Mouse (Mus musculus): ENCODE data around the gene Csad. TPM values are rescaled to one million over a fixed set of nuclear protein-coding genes. Genes with fewer than 3 reads are reported as not detected.
A peak's percentile ranks its signal among the peaks of the same experiment; 100 is the strongest.

Gene Csad
- polyA plus RNA-seq (2014; fragmentation: Nextera tagmentation; extraction: Ambion mirVana): 31.9 and 34.6 TPM in 2 replicates

- peak within 1 kb of the TSS; percentile 85 for H3K4me3 ChIP-seq (ENCODE audit: low read depth, low read length)
- H3K4me1 ChIP-seq (ENCODE audit: control insufficient read depth, insufficient read depth, low read length): no peaks in the 10 kb centered on the region
- peak within 1 kb of the TSS; percentile 99 for H3K27ac ChIP-seq (replicated peaks; ENCODE audit: low read depth, low read length)
- no peaks in the 10 kb centered on the region for H3K27me3 ChIP-seq (ENCODE audit: control insufficient read depth, insufficient read depth, low read length)
- H3K9ac ChIP-seq (replicated peaks; ENCODE audit: low read length): peak within 1 kb of the TSS; percentile 95
- no peaks in the 10 kb centered on the region for H3K9me3 ChIP-seq (replicated peaks; ENCODE audit: control insufficient read depth, low read length)
- WGBS: 56% methylated on average over 19 of the region's 19 CpGs
- peak within 1 kb of the TSS; percentile 48 for H3K4me2 ChIP-seq (ENCODE audit: low read depth, low read length)
- H3K36me3 ChIP-seq (replicated peaks; ENCODE audit: control insufficient read depth, insufficient read depth, low read depth, low read length): peaks cover 12% of the 10 kb centered on the region
- DNase-seq (ENCODE audit: low spot score) (no peak), ATAC-seq (replicated peaks; ENCODE audit: insufficient number of reproducible peaks, low FRiP score, low TSS enrichment, low read depth) (no peak)
Observed at GRCm38 (mm10) chr15:102204674-102205505, at the start of gene Csad. Gene Csad (minus strand): TSS chr15:102204724.

GRCm38 (mm10) chr15:102250521-102250920, 46.0 kb upstream of the Csad start:
- peak overlapping the region; percentile 99 for H3K27ac ChIP-seq (replicated peaks; ENCODE audit: low read depth, low read length)
- no peaks in the 10 kb centered on the region for H3K9me3 ChIP-seq (replicated peaks; ENCODE audit: control insufficient read depth, low read length)
- H3K4me1 ChIP-seq (ENCODE audit: control insufficient read depth, insufficient read depth, low read length): peaks cover 16% of the 10 kb centered on the region
- H3K9ac ChIP-seq (replicated peaks; ENCODE audit: low read length): no peak overlapping the region; the same call in none of the 2 replicates
- no peak overlapping the region for H3K4me3 ChIP-seq (ENCODE audit: low read depth, low read length)
- 45% methylated on average over 5 of the region's 5 CpGs for WGBS
- H3K36me3 ChIP-seq (replicated peaks; ENCODE audit: control insufficient read depth, insufficient read depth, low read depth, low read length): no peaks in the 10 kb centered on the region; the same call in 1 of the 2 replicates
- ATAC-seq (replicated peaks; ENCODE audit: insufficient number of reproducible peaks, low FRiP score, low TSS enrichment, low read depth) (no peak), DNase-seq (ENCODE audit: low spot score) (no peak)
- H3K27me3 ChIP-seq (ENCODE audit: control insufficient read depth, insufficient read depth, low read length): no peaks in the 10 kb centered on the region
- peak overlapping the region; percentile 23; the same call in 1 of the 2 replicates for H3K4me2 ChIP-seq (ENCODE audit: low read depth, low read length)

- peak overlapping the region; percentile 96 for H3K4me2 ChIP-seq (ENCODE audit: low read depth, low read length)
- H3K9me3 ChIP-seq (replicated peaks; ENCODE audit: control insufficient read depth, low read length): no peaks in the 10 kb centered on the region
- WGBS: 23% methylated on average over 9 of the region's 9 CpGs
- H3K9ac ChIP-seq (replicated peaks; ENCODE audit: low read length): peak overlapping the region; percentile 61
- no peaks in the 10 kb centered on the region for H3K27me3 ChIP-seq (ENCODE audit: control insufficient read depth, insufficient read depth, low read length)
- no peaks in the 10 kb centered on the region; the same call in 1 of the 2 replicates for H3K36me3 ChIP-seq (replicated peaks; ENCODE audit: control insufficient read depth, insufficient read depth, low read depth, low read length)
- H3K27ac ChIP-seq (replicated peaks; ENCODE audit: low read depth, low read length): peak overlapping the region; percentile 99
- peaks cover 16% of the 10 kb centered on the region for H3K4me1 ChIP-seq (ENCODE audit: control insufficient read depth, insufficient read depth, low read length)
- DNase-seq (ENCODE audit: low spot score) (no peak), ATAC-seq (replicated peaks; ENCODE audit: insufficient number of reproducible peaks, low FRiP score, low TSS enrichment, low read depth) (no peak)
- H3K4me3 ChIP-seq (ENCODE audit: low read depth, low read length): peak overlapping the region; percentile 26; the same call in 1 of the 2 replicates
Observed at GRCm38 (mm10) chr15:102249967-102250366, 45.4 kb upstream of the Csad start.

GRCm38 (mm10) chr15:102249251-102249691, 44.7 kb upstream of the Csad start:
- peak overlapping the region; percentile 96 for H3K4me2 ChIP-seq (ENCODE audit: low read depth, low read length)
- peak overlapping the region; percentile 26 for H3K4me3 ChIP-seq (ENCODE audit: low read depth, low read length)
- H3K27ac ChIP-seq (replicated peaks; ENCODE audit: low read depth, low read length): peak overlapping the region; percentile 99
- no peaks in the 10 kb centered on the region; the same call in 1 of the 2 replicates for H3K36me3 ChIP-seq (replicated peaks; ENCODE audit: control insufficient read depth, insufficient read depth, low read depth, low read length)
- WGBS: 0% methylated on average over 13 of the region's 13 CpGs
- no peak for ATAC-seq (replicated peaks; ENCODE audit: insufficient number of reproducible peaks, low FRiP score, low TSS enrichment, low read depth)
- H3K27me3 ChIP-seq (ENCODE audit: control insufficient read depth, insufficient read depth, low read length): no peaks in the 10 kb centered on the region
- peak overlapping the region; percentile 38; the same call in 1 of the 2 replicates for H3K9ac ChIP-seq (replicated peaks; ENCODE audit: low read length)
- H3K4me1 ChIP-seq (ENCODE audit: control insufficient read depth, insufficient read depth, low read length): peaks cover 17% of the 10 kb centered on the region
- H3K9me3 ChIP-seq (replicated peaks; ENCODE audit: control insufficient read depth, low read length): no peaks in the 10 kb centered on the region
- DNase-seq (ENCODE audit: low spot score): peak; percentile 83

GRCm38 (mm10) chr15:102248812-102249191, 44.3 kb upstream of the Csad start:
- peak overlapping the region; percentile 99 for H3K27ac ChIP-seq (replicated peaks; ENCODE audit: low read depth, low read length)
- H3K9ac ChIP-seq (replicated peaks; ENCODE audit: low read length): peak overlapping the region; percentile 38
- no peaks in the 10 kb centered on the region for H3K27me3 ChIP-seq (ENCODE audit: control insufficient read depth, insufficient read depth, low read length)
- no peaks in the 10 kb centered on the region for H3K9me3 ChIP-seq (replicated peaks; ENCODE audit: control insufficient read depth, low read length)
- peak; percentile 15; the same call in 1 of the 2 replicates for ATAC-seq (replicated peaks; ENCODE audit: insufficient number of reproducible peaks, low FRiP score, low TSS enrichment, low read depth)
- H3K36me3 ChIP-seq (replicated peaks; ENCODE audit: control insufficient read depth, insufficient read depth, low read depth, low read length): no peaks in the 10 kb centered on the region; the same call in 1 of the 2 replicates
- 0% methylated on average over 3 of the region's 3 CpGs for WGBS
- peak overlapping the region; percentile 26 for H3K4me3 ChIP-seq (ENCODE audit: low read depth, low read length)
- DNase-seq (ENCODE audit: low spot score): peak; percentile 89
- H3K4me1 ChIP-seq (ENCODE audit: control insufficient read depth, insufficient read depth, low read length): peaks cover 22% of the 10 kb centered on the region
- peak overlapping the region; percentile 96 for H3K4me2 ChIP-seq (ENCODE audit: low read depth, low read length)

- Histone ChIP-seq H3K27me3 (ENCODE audit: control insufficient read depth, insufficient read depth, low read length) (no peaks in the 10 kb centered on the region), H3K4me2 (ENCODE audit: low read depth, low read length) (peak overlapping the region; percentile 96), H3K9ac (replicated peaks; ENCODE audit: low read length) (peak overlapping the region; percentile 74), H3K4me3 (ENCODE audit: low read depth, low read length) (peak overlapping the region; percentile 63), H3K9me3 (replicated peaks; ENCODE audit: control insufficient read depth, low read length) (no peaks in the 10 kb centered on the region), H3K36me3 (replicated peaks; ENCODE audit: control insufficient read depth, insufficient read depth, low read depth, low read length) (no peaks in the 10 kb centered on the region; the same call in 1 of the 2 replicates), H3K4me1 (ENCODE audit: control insufficient read depth, insufficient read depth, low read length) (peaks cover 27% of the 10 kb centered on the region), H3K27ac (replicated peaks; ENCODE audit: low read depth, low read length) (peak overlapping the region; percentile 99)
- ATAC-seq (replicated peaks; ENCODE audit: insufficient number of reproducible peaks, low FRiP score, low TSS enrichment, low read depth) (peak; percentile 24; the same call in 1 of the 2 replicates), DNase-seq (ENCODE audit: low spot score) (peak; percentile 89)
- 4% methylated on average over 8 of the region's 8 CpGs for WGBS
Observed at GRCm38 (mm10) chr15:102248131-102248811, 43.7 kb upstream of the Csad start.

- peak overlapping the region; percentile 99 for H3K27ac ChIP-seq (replicated peaks; ENCODE audit: low read depth, low read length)
- H3K27me3 ChIP-seq (ENCODE audit: control insufficient read depth, insufficient read depth, low read length): no peaks in the 10 kb centered on the region
- peak; percentile 78 for DNase-seq (ENCODE audit: low spot score)
- H3K36me3 ChIP-seq (replicated peaks; ENCODE audit: control insufficient read depth, insufficient read depth, low read depth, low read length): no peaks in the 10 kb centered on the region; the same call in 1 of the 2 replicates
- WGBS: under 1% methylated on average over 53 of the region's 65 CpGs
- H3K9ac ChIP-seq (replicated peaks; ENCODE audit: low read length): peak overlapping the region; percentile 74
- H3K9me3 ChIP-seq (replicated peaks; ENCODE audit: control insufficient read depth, low read length): no peaks in the 10 kb centered on the region
- peak; percentile 25; the same call in 1 of the 2 replicates for ATAC-seq (replicated peaks; ENCODE audit: insufficient number of reproducible peaks, low FRiP score, low TSS enrichment, low read depth)
- H3K4me1 ChIP-seq (ENCODE audit: control insufficient read depth, insufficient read depth, low read length): peaks cover 32% of the 10 kb centered on the region
- peak overlapping the region; percentile 96 for H3K4me2 ChIP-seq (ENCODE audit: low read depth, low read length)
- peak overlapping the region; percentile 63 for H3K4me3 ChIP-seq (ENCODE audit: low read depth, low read length)
Observed at GRCm38 (mm10) chr15:102247252-102248130, 43.0 kb upstream of the Csad start.

Measured in embryonic facial prominence, embryonic 11.5 days (tissue).